ENCODE assay signal across 9 mouse cellular contexts in genomic region chr6:52204050-52204752, GRCm38 (mm10). TPM values are rescaled to one million over a fixed set of nuclear protein-coding genes. Genes with fewer than 3 reads are reported as not detected.
A peak's percentile ranks its signal among the peaks of the same experiment; 100 is the strongest.
DNase-seq lines count a peak whose midpoint lies in the region; ATAC-seq and TF ChIP-seq lines count a peak whose summit lies in the region.
"Had no signal": no experiment of that assay in that cellular context is flagged by ENCODE, and none has a peak within 500 bp of the region (broad histone marks: within the 10 kb centered on the region; RNA-seq: fewer than 3 reads in every experiment).

Gene Hoxa5, minus strand, starts transcription at chr6:52204587.

- H3K9me3 ChIP-seq in forebrain, embryonic 15.5 days: no peaks in the 10 kb centered on the region
- no peaks in the 10 kb centered on the region for H3K9me3 ChIP-seq in hindbrain, embryonic 10.5 days
- no peaks in the 10 kb centered on the region for H3K9me3 ChIP-seq in limb, embryonic 13.5 days
- no peaks in the 10 kb centered on the region for H3K9me3 ChIP-seq in midbrain, embryonic 14.5 days (ENCODE audit: control insufficient read depth, low read length)

- peak within 1 kb of the TSS; percentile 38 for H3K4me3 ChIP-seq in spleen, adult 2 months (ENCODE audit: extremely low read depth, insufficient read depth, insufficient read length)
- H3K4me3 ChIP-seq in forebrain, embryonic 15.5 days: peak within 1 kb of the TSS; percentile 12
- peak within 1 kb of the TSS; percentile 45 for H3K4me3 ChIP-seq in hindbrain, embryonic 10.5 days
- peak within 1 kb of the TSS; percentile 49 for H3K4me3 ChIP-seq in limb, embryonic 13.5 days
- no peak within 1 kb of the TSS for H3K4me3 ChIP-seq in midbrain, embryonic 14.5 days (replicated peaks; ENCODE audit: low read depth, low read length)

- H3K27ac ChIP-seq in spleen, adult 2 months (ENCODE audit: insufficient read depth, low read length): peak within 1 kb of the TSS; percentile 22; the same call in 1 of the 2 replicates
- H3K27ac ChIP-seq in forebrain, embryonic 15.5 days (replicated peaks): no peak within 1 kb of the TSS
- H3K27ac ChIP-seq in hindbrain, embryonic 10.5 days: no peak within 1 kb of the TSS
- H3K27ac ChIP-seq in limb, embryonic 13.5 days: no peak within 1 kb of the TSS; the same call in 1 of the 2 replicates
- H3K27ac ChIP-seq in midbrain, embryonic 14.5 days (replicated peaks; ENCODE audit: low read depth, low read length): no peak within 1 kb of the TSS
- H3K27ac ChIP-seq: macrophage had no signal

- peaks cover 4% of the 10 kb centered on the region for H3K27me3 ChIP-seq in spleen, adult 2 months (ENCODE audit: control insufficient read depth, insufficient read depth, low read length)
- peaks cover 98% of the 10 kb centered on the region for H3K27me3 ChIP-seq in forebrain, embryonic 15.5 days
- peaks cover 100% of the 10 kb centered on the region for H3K27me3 ChIP-seq in hindbrain, embryonic 10.5 days (ENCODE audit: insufficient read depth, poor library complexity, severe bottlenecking)
- H3K27me3 ChIP-seq in limb, embryonic 13.5 days: peaks cover 62% of the 10 kb centered on the region
- peaks cover 100% of the 10 kb centered on the region for H3K27me3 ChIP-seq in midbrain, embryonic 14.5 days (ENCODE audit: control insufficient read depth, insufficient read depth, low read length)

- WGBS in spleen, adult 2 months: 80% methylated on average over 65 of the region's 65 CpGs
- under 1% methylated on average over 65 of the region's 65 CpGs for WGBS in forebrain, embryonic 15.5 days
- WGBS in hindbrain, embryonic 10.5 days: under 1% methylated on average over 65 of the region's 65 CpGs
- WGBS in limb, embryonic 13.5 days: 3% methylated on average over 65 of the region's 65 CpGs
- under 1% methylated on average over 65 of the region's 65 CpGs for WGBS in midbrain, embryonic 14.5 days

- no peaks in the 10 kb centered on the region for H3K36me3 ChIP-seq in spleen, adult 2 months (ENCODE audit: control insufficient read depth, insufficient read depth, low read length)
- H3K36me3 ChIP-seq in forebrain, embryonic 15.5 days: no peaks in the 10 kb centered on the region
- H3K36me3 ChIP-seq in hindbrain, embryonic 10.5 days: no peaks in the 10 kb centered on the region
- peaks cover 33% of the 10 kb centered on the region for H3K36me3 ChIP-seq in limb, embryonic 13.5 days
- H3K36me3 ChIP-seq in midbrain, embryonic 14.5 days (ENCODE audit: control insufficient read depth, insufficient read depth, low read length): no peaks in the 10 kb centered on the region

- no peak for TF ChIP-seq POLR2A in spleen, adult 2 months (IDR thresholded peaks at IDR 0.05; ENCODE audit: low read depth, low read length)

- no peak within 1 kb of the TSS for H3K9ac ChIP-seq in forebrain, embryonic 15.5 days (replicated peaks)
- peak within 1 kb of the TSS; percentile 72 for H3K9ac ChIP-seq in limb, embryonic 13.5 days
- H3K9ac ChIP-seq in midbrain, embryonic 14.5 days (replicated peaks; ENCODE audit: low read length): no peak within 1 kb of the TSS

- DNase-seq in spleen, adult 2 months (ENCODE audit: low read depth in 1 of 2, low spot score in 2 of 2): no peak
- DNase-seq in spleen, adult 12 weeks (ENCODE audit: low spot score): no peak
- peak; percentile 83 for DNase-seq in hindbrain, embryonic 10.5 days (ENCODE audit: low spot score)
- DNase-seq in midbrain, embryonic 14.5 days: no peak
- DNase-seq in thymus, postnatal 25 days: no peak
- no peak for DNase-seq in left cerebral cortex, adult 18-20 months (ENCODE audit: low spot score in 2 of 2)

- H3K4me1 ChIP-seq in spleen, adult 2 months (ENCODE audit: control insufficient read depth, insufficient read depth, insufficient read length): 0 out of 2 replicates have a peak, but pooled peaks cover 2% of the 10 kb centered on the region
- H3K4me1 ChIP-seq in forebrain, embryonic 15.5 days: peaks cover 11% of the 10 kb centered on the region
- peaks cover 25% of the 10 kb centered on the region for H3K4me1 ChIP-seq in hindbrain, embryonic 10.5 days (replicated peaks)
- peaks cover 81% of the 10 kb centered on the region for H3K4me1 ChIP-seq in limb, embryonic 13.5 days
- no peaks in the 10 kb centered on the region for H3K4me1 ChIP-seq in midbrain, embryonic 14.5 days (ENCODE audit: control insufficient read depth, insufficient read depth, low read length)

- H3K4me2 ChIP-seq in forebrain, embryonic 15.5 days (replicated peaks): peak within 1 kb of the TSS; percentile 31
- H3K4me2 ChIP-seq in limb, embryonic 13.5 days (replicated peaks): peak within 1 kb of the TSS; percentile 90
- H3K4me2 ChIP-seq in midbrain, embryonic 14.5 days (ENCODE audit: low read length): peak within 1 kb of the TSS; percentile 29

- 0 out of 2 replicates have a peak, but pooled peaks have one; percentile 7 for TF ChIP-seq CTCF in spleen, adult 2 months (IDR thresholded peaks at IDR 0.05; ENCODE audit: extremely low read depth, insufficient read depth, insufficient read length, insufficient replicate concordance)

- ATAC-seq in forebrain, embryonic 15.5 days (replicated peaks): no peak
- ATAC-seq in limb, embryonic 13.5 days (ENCODE audit: low FRiP score, low read depth): no peak
- no peak for ATAC-seq in midbrain, embryonic 14.5 days (ENCODE audit: low FRiP score, low TSS enrichment)

RNA-seq across cellular contexts. Expression of gene Hoxa5, which starts in this region (rescaled TPM):
- 1.3 and 1.8 TPM in 2 replicates for polyA plus RNA-seq in spleen, adult 2 months (2012; rRNA removed)
- polyA plus RNA-seq in forebrain, embryonic 15.5 days (2015; fragmentation: Nextera tagmentation; extraction: Ambion mirVana): not detected in 2 replicates
- polyA plus RNA-seq in hindbrain, embryonic 10.5 days (2016; fragmentation: Nextera tagmentation; extraction: Ambion mirVana): 1.8 TPM in 1 of 2 replicates, not detected in the other
- polyA plus RNA-seq in limb, embryonic 13.5 days (2015; fragmentation: Nextera tagmentation; extraction: Ambion mirVana): 4.8 and 5.3 TPM in 2 replicates
- polyA plus RNA-seq in midbrain, embryonic 14.5 days (2014; fragmentation: Nextera tagmentation; extraction: Ambion mirVana): not detected in 2 replicates
- not detected for total RNA-seq in left cerebral cortex, adult 18-20 months (2021)

Comparison
In these comparisons a context has a peak if more than half of its experiments do, and no peak if none do; other contexts are left out.
1. H3K4me2 ChIP-seq: peak in every context shown above with its lines; median percentile 90 in limb, embryonic 13.5 days; 31 in forebrain, embryonic 15.5 days; 29 in midbrain, embryonic 14.5 days.